Mouse (Mus musculus) neural tube, embryonic 14.5 days (tissue): Measurements from ENCODE around the gene Ckmt1. TPM values are rescaled to one million over a fixed set of nuclear protein-coding genes. Genes with fewer than 3 reads are reported as not detected.
"Not testable (repeated sequence)": the region's sequence is repeated elsewhere in the genome, so short reads cannot be mapped to it uniquely, and the experiment has no call there.

ENCODE experiments used
- ATAC-seq: fragments of 200-750 bp; cut with Nextera tagmentation; 2 replicates; pipeline ENCODE4 v1.8.0; 2017; ENCODE audit warnings: low read depth, mild to moderate bottlenecking, moderate TSS enrichment, moderate library complexity
- H3K27ac ChIP-seq: fragments of 300-500 bp; sonication (generic); 2 replicates; pipeline ENCODE4 v1.5.1; 2014; ENCODE audit warnings: low read depth, mild to moderate bottlenecking, control low read depth, low read length, moderate library complexity, mixed read lengths
- H3K27me3 ChIP-seq: fragments of 300-500 bp; sonication (generic); 2 replicates; pipeline ENCODE4 v1.6.1; 2014; ENCODE audit warnings: low read length; ENCODE audit not compliant: control insufficient read depth, insufficient read depth
- H3K36me3 ChIP-seq: fragments of 300-500 bp; sonication (generic); 2 replicates; pipeline ENCODE4 v1.6.1; 2014; ENCODE audit warnings: low read length, mixed read lengths; ENCODE audit not compliant: control insufficient read depth, insufficient read depth
- H3K4me1 ChIP-seq: fragments of 300-500 bp; sonication (generic); 2 replicates; pipeline ENCODE4 v1.6.1; 2014; ENCODE audit warnings: low read length; ENCODE audit not compliant: control insufficient read depth, insufficient read depth
- H3K4me2 ChIP-seq: fragments of 300-500 bp; sonication (generic); 2 replicates; pipeline ENCODE4 v1.6.1; 2014; ENCODE audit warnings: mild to moderate bottlenecking, low read depth, low read length, control low read depth
- H3K4me3 ChIP-seq: fragments of 300-500 bp; sonication (generic); 2 replicates; pipeline ENCODE4 v1.5.1; 2014; ENCODE audit warnings: low read depth, low read length, control low read depth, mixed read lengths
- H3K9ac ChIP-seq: fragments of 300-500 bp; sonication (generic); replicated peaks from 2 replicates; pipeline ENCODE4 v1.6.1; 2014; ENCODE audit warnings: low read depth, mild to moderate bottlenecking, control low read depth, low read length, mixed read lengths
- H3K9me3 ChIP-seq: fragments of 300-500 bp; sonication (generic); 2 replicates; pipeline ENCODE4 v1.6.1; 2016; ENCODE audit warnings: low read length; ENCODE audit not compliant: control insufficient read depth
- WGBS: fragments of 180-500 bp; shearing (Covaris S2); extraction: QIAGEN DNeasy Blood & Tissue Kit; methylation state at CpG from one replicate; pipeline ENCODE4 v1.1.7; 2014; 5-methylcytosine and 5-hydroxymethylcytosine counted together
- polyA plus RNA-seq: library from polyadenylated mRNA; unstranded; fragments of >200 nt; fragmentation: Nextera tagmentation; extraction: Ambion mirVana; gene quantifications from 2 replicates; pipeline ENCODE4 v1.2.1, GENCODE M21; 2014

The Ckmt1 gene
- polyA plus RNA-seq, 1 experiment from 2014 or later: 108 TPM

GRCm38 (mm10) chr2:121386961-121387575 is 29.6 kb downstream of the Ckmt1 start, which contains the start of gene Strc:
Gene Strc, minus strand, starts transcription at chr2:121387168.
- not testable (repeated sequence) for H3K4me3 ChIP-seq, H3K4me2 ChIP-seq, H3K27ac ChIP-seq, H3K4me1 ChIP-seq, H3K36me3 ChIP-seq, H3K9me3 ChIP-seq, H3K27me3 ChIP-seq, H3K9ac ChIP-seq, ATAC-seq
- 94% methylated on average over 15 of the region's 17 CpGs for WGBS

- no peaks in the 10 kb centered on the region for H3K36me3 ChIP-seq
- H3K4me2 ChIP-seq: no peak overlapping the region
- no peak overlapping the region for H3K4me3 ChIP-seq
- no peaks in the 10 kb centered on the region for H3K4me1 ChIP-seq
- H3K27ac ChIP-seq: no peak overlapping the region
- no peaks in the 10 kb centered on the region for H3K27me3 ChIP-seq
- no peak for ATAC-seq
- no peak overlapping the region for H3K9ac ChIP-seq
- 14% methylated on average over 8 of the region's 8 CpGs for WGBS
- H3K9me3 ChIP-seq: no peaks in the 10 kb centered on the region
These were observed 39.1 kb downstream of the Ckmt1 start for GRCm38 (mm10) chr2:121396624-121397023.

GRCm38 (mm10) chr2:121403296-121403695 is 45.8 kb downstream of the Ckmt1 start:
- no peak overlapping the region for H3K9ac ChIP-seq
- H3K27ac ChIP-seq: no peak overlapping the region
- no peak overlapping the region for H3K4me3 ChIP-seq
- no peaks in the 10 kb centered on the region for H3K36me3 ChIP-seq
- no peaks in the 10 kb centered on the region for H3K27me3 ChIP-seq
- no peaks in the 10 kb centered on the region for H3K9me3 ChIP-seq
- no peaks in the 10 kb centered on the region for H3K4me1 ChIP-seq
- H3K4me2 ChIP-seq: no peak overlapping the region
- ATAC-seq: no peak

GRCm38 (mm10) chr2:121408160-121408559 is 50.6 kb downstream of the Ckmt1 start:
- no peak for ATAC-seq
- Histone ChIP-seq H3K4me3 (no peak overlapping the region), H3K27ac (no peak overlapping the region), H3K4me1 (peaks cover 4% of the 10 kb centered on the region; the same call in 1 of the 2 replicates), H3K36me3 (no peaks in the 10 kb centered on the region), H3K9me3 (no peaks in the 10 kb centered on the region), H3K9ac (no peak overlapping the region), H3K4me2 (no peak overlapping the region), H3K27me3 (no peaks in the 10 kb centered on the region)
- 35% methylated on average over 4 of the region's 4 CpGs for WGBS

- no peak for ATAC-seq
- WGBS: 16% methylated on average over 4 of the region's 4 CpGs
- peak overlapping the region; percentile 97 for H3K9ac ChIP-seq
These were observed 55.4 kb downstream of the Ckmt1 start for GRCm38 (mm10) chr2:121412843-121413386.

More at GRCm38 (mm10) chr2:121412843-121413386, 55.4 kb downstream of the Ckmt1 start:
- Histone ChIP-seq H3K9me3 (no peaks in the 10 kb centered on the region), H3K4me2 (peak overlapping the region; percentile 60), H3K27ac (peak overlapping the region; percentile 97), H3K36me3 (no peaks in the 10 kb centered on the region; the same call in 1 of the 2 replicates), H3K4me3 (peak overlapping the region; percentile 100), H3K4me1 (peaks cover 22% of the 10 kb centered on the region), H3K27me3 (0 out of 2 replicates have a peak, but pooled peaks cover 3% of the 10 kb centered on the region)

Other genes with a start within 250 kb of the Ckmt1 start
- gene Tgm7, start 247.9 kb upstream of the Ckmt1 start, polyA plus RNA-seq: not detected in 2 replicates
- 33.0 and 34.3 TPM in 2 replicates for gene Adal, start 217.3 kb upstream of the Ckmt1 start, polyA plus RNA-seq
- 20.0 and 21.1 TPM in 2 replicates for gene Lcmt2, start 217.1 kb upstream of the Ckmt1 start, polyA plus RNA-seq
- 44.3 and 56.5 TPM in 2 replicates for gene Tubgcp4, start 187.1 kb upstream of the Ckmt1 start, polyA plus RNA-seq
- 7.7 and 9.2 TPM in 2 replicates for gene Zscan29, start 186.6 kb upstream of the Ckmt1 start, polyA plus RNA-seq
- gene Trp53bp1, start 86.3 kb upstream of the Ckmt1 start, polyA plus RNA-seq: 161 and 185 TPM in 2 replicates
- 39.7 and 65.1 TPM in 2 replicates for gene Map1a, start 68.1 kb upstream of the Ckmt1 start, polyA plus RNA-seq
- 20.3 and 23.5 TPM in 2 replicates for gene Ppip5k1, start 2.3 kb upstream of the Ckmt1 start, polyA plus RNA-seq
- not detected in 2 replicates for gene Strc, start 29.5 kb downstream of the Ckmt1 start, polyA plus RNA-seq
- gene Pdia3, start 56.1 kb downstream of the Ckmt1 start, polyA plus RNA-seq: 219 and 309 TPM in 2 replicates
- 4.8 and 7.8 TPM in 2 replicates for gene Catsper2, start 56.1 kb downstream of the Ckmt1 start, polyA plus RNA-seq
- gene Ell3, start 86.6 kb downstream of the Ckmt1 start, polyA plus RNA-seq: 1.2 and 2.1 TPM in 2 replicates
- 303 and 333 TPM in 2 replicates for gene Serf2, start 91.5 kb downstream of the Ckmt1 start, polyA plus RNA-seq
- 89.1 and 105 TPM in 2 replicates for gene Hypk, start 95.6 kb downstream of the Ckmt1 start, polyA plus RNA-seq
- 0.95 and 1.7 TPM in 2 replicates for gene Serinc4, start 99.1 kb downstream of the Ckmt1 start, polyA plus RNA-seq
- 77.1 and 79.2 TPM in 2 replicates for gene Mfap1b, start 116.4 kb downstream of the Ckmt1 start, polyA plus RNA-seq
- gene Mfap1a, start 149.0 kb downstream of the Ckmt1 start, polyA plus RNA-seq: 28.3 and 33.0 TPM in 2 replicates
- 4.0 and 4.2 TPM in 2 replicates for gene Wdr76, start 149.0 kb downstream of the Ckmt1 start, polyA plus RNA-seq